Mouse (Mus musculus): ENCODE results near the gene Dab2ip. TPM values are rescaled to one million over a fixed set of nuclear protein-coding genes. Genes with fewer than 3 reads are reported as not detected.

Gene Dab2ip
- total RNA-seq, 1 experiment from 2014 or later: 16.9 TPM

- peak; percentile 81 to 85 for ATAC-seq (replicated peaks in 1 of 2; ENCODE audit: insufficient read depth in 1 of 2, low FRiP score in 2 of 2, low TSS enrichment in 1 of 2, low read depth in 1 of 2, poor library complexity in 2 of 2, severe bottlenecking in 2 of 2)
These were observed 173.8 kb downstream of the Dab2ip start for GRCm38 (mm10) chr2:35731671-35732449.

- ATAC-seq (replicated peaks in 1 of 2; ENCODE audit: insufficient read depth in 1 of 2, low FRiP score in 2 of 2, low TSS enrichment in 1 of 2, low read depth in 1 of 2, poor library complexity in 2 of 2, severe bottlenecking in 2 of 2): no peak
These were observed 176.9 kb downstream of the Dab2ip start for GRCm38 (mm10) chr2:35735001-35735400.

GRCm38 (mm10) chr2:35736061-35736460 lies 178.0 kb downstream of the Dab2ip start:
- ATAC-seq (replicated peaks in 1 of 2; ENCODE audit: insufficient read depth in 1 of 2, low FRiP score in 2 of 2, low TSS enrichment in 1 of 2, low read depth in 1 of 2, poor library complexity in 2 of 2, severe bottlenecking in 2 of 2): no peak

- ATAC-seq (replicated peaks in 1 of 2; ENCODE audit: insufficient read depth in 1 of 2, low FRiP score in 2 of 2, low TSS enrichment in 1 of 2, low read depth in 1 of 2, poor library complexity in 2 of 2, severe bottlenecking in 2 of 2): 0 out of 4 replicates have a peak, but pooled peaks of 1 of the 2 experiments have one; percentile 22
These were observed 179.5 kb downstream of the Dab2ip start for GRCm38 (mm10) chr2:35737467-35738027.

GRCm38 (mm10) chr2:35739669-35740254 lies 181.7 kb downstream of the Dab2ip start:
- no peak for ATAC-seq (replicated peaks in 1 of 2; ENCODE audit: insufficient read depth in 1 of 2, low FRiP score in 2 of 2, low TSS enrichment in 1 of 2, low read depth in 1 of 2, poor library complexity in 2 of 2, severe bottlenecking in 2 of 2)

GRCm38 (mm10) chr2:35745876-35746275 lies 187.8 kb downstream of the Dab2ip start:
- no peak for ATAC-seq (replicated peaks in 1 of 2; ENCODE audit: insufficient read depth in 1 of 2, low FRiP score in 2 of 2, low TSS enrichment in 1 of 2, low read depth in 1 of 2, poor library complexity in 2 of 2, severe bottlenecking in 2 of 2)

GRCm38 (mm10) chr2:35746638-35747037 lies 188.6 kb downstream of the Dab2ip start:
- no peak for ATAC-seq (replicated peaks in 1 of 2; ENCODE audit: insufficient read depth in 1 of 2, low FRiP score in 2 of 2, low TSS enrichment in 1 of 2, low read depth in 1 of 2, poor library complexity in 2 of 2, severe bottlenecking in 2 of 2)

- ATAC-seq (replicated peaks in 1 of 2; ENCODE audit: insufficient read depth in 1 of 2, low FRiP score in 2 of 2, low TSS enrichment in 1 of 2, low read depth in 1 of 2, poor library complexity in 2 of 2, severe bottlenecking in 2 of 2): no peak
These were observed 189.4 kb downstream of the Dab2ip start for GRCm38 (mm10) chr2:35747371-35748035.

- ATAC-seq (replicated peaks in 1 of 2; ENCODE audit: insufficient read depth in 1 of 2, low FRiP score in 2 of 2, low TSS enrichment in 1 of 2, low read depth in 1 of 2, poor library complexity in 2 of 2, severe bottlenecking in 2 of 2): no peak
These were observed 192.6 kb downstream of the Dab2ip start for GRCm38 (mm10) chr2:35750533-35751141.

- no peak for ATAC-seq (replicated peaks in 1 of 2; ENCODE audit: insufficient read depth in 1 of 2, low FRiP score in 2 of 2, low TSS enrichment in 1 of 2, low read depth in 1 of 2, poor library complexity in 2 of 2, severe bottlenecking in 2 of 2)
These were observed 193.9 kb downstream of the Dab2ip start for GRCm38 (mm10) chr2:35751781-35752505.

GRCm38 (mm10) chr2:35756467-35756866 lies 198.4 kb downstream of the Dab2ip start:
- ATAC-seq (replicated peaks in 1 of 2; ENCODE audit: insufficient read depth in 1 of 2, low FRiP score in 2 of 2, low TSS enrichment in 1 of 2, low read depth in 1 of 2, poor library complexity in 2 of 2, severe bottlenecking in 2 of 2): peak; percentile 87

GRCm38 (mm10) chr2:35760352-35760751 lies 202.3 kb downstream of the Dab2ip start:
- no peak for ATAC-seq (replicated peaks in 1 of 2; ENCODE audit: insufficient read depth in 1 of 2, low FRiP score in 2 of 2, low TSS enrichment in 1 of 2, low read depth in 1 of 2, poor library complexity in 2 of 2, severe bottlenecking in 2 of 2)

- ATAC-seq (replicated peaks in 1 of 2; ENCODE audit: insufficient read depth in 1 of 2, low FRiP score in 2 of 2, low TSS enrichment in 1 of 2, low read depth in 1 of 2, poor library complexity in 2 of 2, severe bottlenecking in 2 of 2): no peak
These were observed 202.8 kb downstream of the Dab2ip start for GRCm38 (mm10) chr2:35760867-35761266.

GRCm38 (mm10) chr2:35761458-35761857 lies 203.4 kb downstream of the Dab2ip start:
- no peak for ATAC-seq (replicated peaks in 1 of 2; ENCODE audit: insufficient read depth in 1 of 2, low FRiP score in 2 of 2, low TSS enrichment in 1 of 2, low read depth in 1 of 2, poor library complexity in 2 of 2, severe bottlenecking in 2 of 2)

GRCm38 (mm10) chr2:35763818-35764217 lies 205.8 kb downstream of the Dab2ip start:
- ATAC-seq (replicated peaks in 1 of 2; ENCODE audit: insufficient read depth in 1 of 2, low FRiP score in 2 of 2, low TSS enrichment in 1 of 2, low read depth in 1 of 2, poor library complexity in 2 of 2, severe bottlenecking in 2 of 2): no peak

- ATAC-seq (replicated peaks in 1 of 2; ENCODE audit: insufficient read depth in 1 of 2, low FRiP score in 2 of 2, low TSS enrichment in 1 of 2, low read depth in 1 of 2, poor library complexity in 2 of 2, severe bottlenecking in 2 of 2): no peak
These were observed 206.3 kb downstream of the Dab2ip start for GRCm38 (mm10) chr2:35764328-35764727.
